Mouse (Mus musculus): ENCODE results near the gene Rgs7. TPM values are rescaled to one million over a fixed set of nuclear protein-coding genes. Genes with fewer than 3 reads are reported as not detected.

The Rgs7 gene
- polyA plus RNA-seq, 1 experiment from 2014 or later, result 58.2 TPM

GRCm38 (mm10) chr1:175069758-175070290, 422.5 kb downstream of the Rgs7 start:
- Histone ChIP-seq H3K4me1 (ENCODE audit: control insufficient read depth, insufficient read depth, low read length) (no peaks in the 10 kb centered on the region), H3K36me3 (ENCODE audit: control insufficient read depth, insufficient read depth, low read length) (no peaks in the 10 kb centered on the region), H3K4me2 (ENCODE audit: low read depth, low read length) (no peak overlapping the region), H3K9ac (replicated peaks; ENCODE audit: low read depth, low read length) (no peak overlapping the region), H3K27ac (ENCODE audit: low read depth, low read length) (no peak overlapping the region), H3K9me3 (ENCODE audit: control insufficient read depth, low read length) (no peaks in the 10 kb centered on the region), H3K27me3 (ENCODE audit: control insufficient read depth, insufficient read depth, low read length) (no peaks in the 10 kb centered on the region), H3K4me3 (ENCODE audit: low read depth, low read length) (no peak overlapping the region)
- WGBS, result 93% methylated on average over 4 of the region's 4 CpGs
- ATAC-seq (ENCODE audit: low read depth), result no peak

GRCm38 (mm10) chr1:175049121-175049520, 443.2 kb downstream of the Rgs7 start:
- Histone ChIP-seq H3K4me1 (ENCODE audit: control insufficient read depth, insufficient read depth, low read length) (no peaks in the 10 kb centered on the region), H3K36me3 (ENCODE audit: control insufficient read depth, insufficient read depth, low read length) (no peaks in the 10 kb centered on the region), H3K4me3 (ENCODE audit: low read depth, low read length) (no peak overlapping the region), H3K27me3 (ENCODE audit: control insufficient read depth, insufficient read depth, low read length) (no peaks in the 10 kb centered on the region), H3K9ac (replicated peaks; ENCODE audit: low read depth, low read length) (no peak overlapping the region), H3K9me3 (ENCODE audit: control insufficient read depth, low read length) (no peaks in the 10 kb centered on the region), H3K4me2 (ENCODE audit: low read depth, low read length) (no peak overlapping the region), H3K27ac (ENCODE audit: low read depth, low read length) (no peak overlapping the region)
- no peak for ATAC-seq (ENCODE audit: low read depth)
- 78% methylated on average over 6 of the region's 6 CpGs for WGBS

GRCm38 (mm10) chr1:175041167-175041817, 451.0 kb downstream of the Rgs7 start:
- H3K9me3 ChIP-seq (ENCODE audit: control insufficient read depth, low read length), result no peaks in the 10 kb centered on the region
- 72% methylated on average over 4 of the region's 4 CpGs for WGBS
- H3K36me3 ChIP-seq (ENCODE audit: control insufficient read depth, insufficient read depth, low read length), result no peaks in the 10 kb centered on the region
- no peaks in the 10 kb centered on the region for H3K27me3 ChIP-seq (ENCODE audit: control insufficient read depth, insufficient read depth, low read length)
- no peak overlapping the region for H3K4me3 ChIP-seq (ENCODE audit: low read depth, low read length)
- H3K4me2 ChIP-seq (ENCODE audit: low read depth, low read length), result no peak overlapping the region
- no peaks in the 10 kb centered on the region for H3K4me1 ChIP-seq (ENCODE audit: control insufficient read depth, insufficient read depth, low read length)
- no peak overlapping the region for H3K9ac ChIP-seq (replicated peaks; ENCODE audit: low read depth, low read length)
- no peak overlapping the region for H3K27ac ChIP-seq (ENCODE audit: low read depth, low read length)
- ATAC-seq (ENCODE audit: low read depth), result peak; percentile 90

- H3K27ac ChIP-seq (ENCODE audit: low read depth, low read length), result no peak overlapping the region
- H3K9me3 ChIP-seq (ENCODE audit: control insufficient read depth, low read length), result no peaks in the 10 kb centered on the region
- no peak for ATAC-seq (ENCODE audit: low read depth)
- H3K4me2 ChIP-seq (ENCODE audit: low read depth, low read length), result no peak overlapping the region
- no peak overlapping the region for H3K9ac ChIP-seq (replicated peaks; ENCODE audit: low read depth, low read length)
- H3K4me3 ChIP-seq (ENCODE audit: low read depth, low read length), result no peak overlapping the region
- H3K4me1 ChIP-seq (ENCODE audit: control insufficient read depth, insufficient read depth, low read length), result no peaks in the 10 kb centered on the region
- no peaks in the 10 kb centered on the region for H3K27me3 ChIP-seq (ENCODE audit: control insufficient read depth, insufficient read depth, low read length)
- WGBS, result 92% methylated on average over 4 of the region's 4 CpGs
- H3K36me3 ChIP-seq (ENCODE audit: control insufficient read depth, insufficient read depth, low read length), result no peaks in the 10 kb centered on the region
Measured at GRCm38 (mm10) chr1:175040038-175040437, 452.3 kb downstream of the Rgs7 start.

- no peaks in the 10 kb centered on the region for H3K9me3 ChIP-seq (ENCODE audit: control insufficient read depth, low read length)
- H3K36me3 ChIP-seq (ENCODE audit: control insufficient read depth, insufficient read depth, low read length), result no peaks in the 10 kb centered on the region
- 24% methylated on average over 6 of the region's 6 CpGs for WGBS
- no peak overlapping the region for H3K4me3 ChIP-seq (ENCODE audit: low read depth, low read length)
- H3K27ac ChIP-seq (ENCODE audit: low read depth, low read length), result no peak overlapping the region
- no peaks in the 10 kb centered on the region for H3K27me3 ChIP-seq (ENCODE audit: control insufficient read depth, insufficient read depth, low read length)
- no peak overlapping the region for H3K9ac ChIP-seq (replicated peaks; ENCODE audit: low read depth, low read length)
- no peak; the same call in 1 of the 2 replicates for ATAC-seq (ENCODE audit: low read depth)
- no peak overlapping the region for H3K4me2 ChIP-seq (ENCODE audit: low read depth, low read length)
- no peaks in the 10 kb centered on the region for H3K4me1 ChIP-seq (ENCODE audit: control insufficient read depth, insufficient read depth, low read length)
Measured at GRCm38 (mm10) chr1:175039567-175039966, 452.7 kb downstream of the Rgs7 start.

GRCm38 (mm10) chr1:175035461-175035860, 456.8 kb downstream of the Rgs7 start:
- WGBS, result 80% methylated on average over 5 of the region's 5 CpGs
- no peaks in the 10 kb centered on the region for H3K36me3 ChIP-seq (ENCODE audit: control insufficient read depth, insufficient read depth, low read length)
- H3K9me3 ChIP-seq (ENCODE audit: control insufficient read depth, low read length), result no peaks in the 10 kb centered on the region
- H3K27me3 ChIP-seq (ENCODE audit: control insufficient read depth, insufficient read depth, low read length), result no peaks in the 10 kb centered on the region
- no peak overlapping the region for H3K4me2 ChIP-seq (ENCODE audit: low read depth, low read length)
- peaks cover 3% of the 10 kb centered on the region; the same call in 1 of the 2 replicates for H3K4me1 ChIP-seq (ENCODE audit: control insufficient read depth, insufficient read depth, low read length)
- ATAC-seq (ENCODE audit: low read depth), result no peak
- no peak overlapping the region for H3K27ac ChIP-seq (ENCODE audit: low read depth, low read length)
- no peak overlapping the region for H3K9ac ChIP-seq (replicated peaks; ENCODE audit: low read depth, low read length)
- no peak overlapping the region for H3K4me3 ChIP-seq (ENCODE audit: low read depth, low read length)

- Histone ChIP-seq H3K4me1 (ENCODE audit: control insufficient read depth, insufficient read depth, low read length) (peaks cover 11% of the 10 kb centered on the region), H3K27ac (ENCODE audit: low read depth, low read length) (0 out of 2 replicates have a peak overlapping the region, but pooled peaks have one; percentile 18), H3K4me3 (ENCODE audit: low read depth, low read length) (no peak overlapping the region), H3K9me3 (ENCODE audit: control insufficient read depth, low read length) (no peaks in the 10 kb centered on the region), H3K4me2 (ENCODE audit: low read depth, low read length) (no peak overlapping the region), H3K27me3 (ENCODE audit: control insufficient read depth, insufficient read depth, low read length) (no peaks in the 10 kb centered on the region), H3K36me3 (ENCODE audit: control insufficient read depth, insufficient read depth, low read length) (no peaks in the 10 kb centered on the region), H3K9ac (replicated peaks; ENCODE audit: low read depth, low read length) (no peak overlapping the region)
- ATAC-seq (ENCODE audit: low read depth), result peak; percentile 43; the same call in 1 of the 2 replicates
- WGBS, result 9% methylated on average over 6 of the region's 6 CpGs
Measured at GRCm38 (mm10) chr1:175032015-175032414, 460.3 kb downstream of the Rgs7 start.

GRCm38 (mm10) chr1:175028716-175029204, 463.5 kb downstream of the Rgs7 start:
- Histone ChIP-seq H3K27ac (ENCODE audit: low read depth, low read length) (0 out of 2 replicates have a peak overlapping the region, but pooled peaks have one; percentile 48), H3K4me2 (ENCODE audit: low read depth, low read length) (peak overlapping the region; percentile 22), H3K4me3 (ENCODE audit: low read depth, low read length) (no peak overlapping the region), H3K4me1 (ENCODE audit: control insufficient read depth, insufficient read depth, low read length) (peaks cover 11% of the 10 kb centered on the region), H3K9me3 (ENCODE audit: control insufficient read depth, low read length) (no peaks in the 10 kb centered on the region), H3K36me3 (ENCODE audit: control insufficient read depth, insufficient read depth, low read length) (no peaks in the 10 kb centered on the region), H3K9ac (replicated peaks; ENCODE audit: low read depth, low read length) (no peak overlapping the region), H3K27me3 (ENCODE audit: control insufficient read depth, insufficient read depth, low read length) (no peaks in the 10 kb centered on the region)
- WGBS, result 7% methylated on average over 9 of the region's 9 CpGs
- peak; percentile 87 for ATAC-seq (ENCODE audit: low read depth)

- Histone ChIP-seq H3K27me3 (ENCODE audit: control insufficient read depth, insufficient read depth, low read length) (no peaks in the 10 kb centered on the region), H3K4me2 (ENCODE audit: low read depth, low read length) (no peak overlapping the region), H3K36me3 (ENCODE audit: control insufficient read depth, insufficient read depth, low read length) (no peaks in the 10 kb centered on the region), H3K9ac (replicated peaks; ENCODE audit: low read depth, low read length) (no peak overlapping the region), H3K4me1 (ENCODE audit: control insufficient read depth, insufficient read depth, low read length) (peaks cover 11% of the 10 kb centered on the region), H3K9me3 (ENCODE audit: control insufficient read depth, low read length) (no peaks in the 10 kb centered on the region), H3K27ac (ENCODE audit: low read depth, low read length) (0 out of 2 replicates have a peak overlapping the region, but pooled peaks have one; percentile 34), H3K4me3 (ENCODE audit: low read depth, low read length) (no peak overlapping the region)
- WGBS, result 4% methylated on average over 4 of the region's 4 CpGs
- peak; percentile 49 for ATAC-seq (ENCODE audit: low read depth)
Measured at GRCm38 (mm10) chr1:175028267-175028666, 464.0 kb downstream of the Rgs7 start.

Measured in neural tube, embryonic 14.5 days (tissue).